Mouse (Mus musculus) CH12.LX (cell line): ENCODE measurements around the gene Rph3al. TPM values are rescaled to one million over a fixed set of nuclear protein-coding genes. Genes with fewer than 3 reads are reported as not detected.

Source experiments
- DNase-seq: peaks from one replicate; pipeline ENCODE4 v3.0.0-alpha.2; 2013; ENCODE audit errors: extremely low read depth
- H3K27ac ChIP-seq: 2 replicates; pipeline ENCODE4 v1.5.1; 2012; ENCODE audit warnings: low read depth, mild to moderate bottlenecking, control low read depth, moderate library complexity; ENCODE audit not compliant: insufficient read depth
- H3K27me3 ChIP-seq: replicated peaks from 2 replicates; pipeline ENCODE3; 2012; ENCODE audit warnings: inconsistent platforms
- H3K36me3 ChIP-seq, 2 experiments: replicated peaks in 1 of 2; 2 replicates each; pipeline versions ENCODE3 to v1.6.1; 2012; ENCODE audit warnings: inconsistent platforms in 1 of 2, low read length in 1 of 2, mild to moderate bottlenecking in 1 of 2, mixed read lengths in 1 of 2, moderate library complexity in 1 of 2; ENCODE audit not compliant: control insufficient read depth in 1 of 2, insufficient read depth in 1 of 2
- H3K4me1 ChIP-seq, 2 experiments: 2 replicates each; pipeline ENCODE4 v1.6.1; 2012; ENCODE audit warnings: inconsistent platforms in 1 of 2, moderate library complexity in 1 of 2; ENCODE audit not compliant: insufficient read depth in 2 of 2, control insufficient read depth in 1 of 2
- H3K4me2 ChIP-seq: 2 replicates; pipeline ENCODE4 v1.6.1; 2012; ENCODE audit warnings: low read depth, mild to moderate bottlenecking, control low read depth; ENCODE audit not compliant: poor library complexity, insufficient read depth, severe bottlenecking
- H3K4me3 ChIP-seq, 3 experiments: fragments of 150-350 bp in 1 of 3; sonication (generic) in 1 of 3; replicated peaks in 1 of 3; 2 replicates each; pipeline versions ENCODE3 to v1.5.1; 2011 to 2012; ENCODE audit warnings: low read depth in 2 of 3, low read length in 2 of 3, mild to moderate bottlenecking in 2 of 3, moderate library complexity in 2 of 3, control low read depth in 1 of 3, improper control_type of control experiment in 1 of 3, inconsistent platforms in 1 of 3, mixed read lengths in 1 of 3; ENCODE audit not compliant: poor library complexity in 1 of 3
- H3K79me2 ChIP-seq: replicated peaks from 2 replicates; pipeline ENCODE4 v1.6.1; 2012; ENCODE audit warnings: mild to moderate bottlenecking, moderate library complexity; ENCODE audit not compliant: control insufficient read depth, poor library complexity, insufficient read depth, severe bottlenecking; ENCODE audit errors: extremely low read depth
- H3K9ac ChIP-seq: 2 replicates; pipeline ENCODE4 v1.6.1; 2012; ENCODE audit warnings: low read depth, mild to moderate bottlenecking, control low read depth, moderate library complexity; ENCODE audit not compliant: insufficient read depth
- H3K9me3 ChIP-seq: replicated peaks from 2 replicates; pipeline ENCODE3; 2012; ENCODE audit warnings: low read length, inconsistent platforms, mixed read lengths
- BHLHE40 ChIP-seq: IDR thresholded peaks from 2 replicates; pipeline ENCODE4 v1.6.1; 2011; ENCODE audit warnings: mild to moderate bottlenecking, low read depth, low read length, improper control_type of control experiment
- CTCF ChIP-seq, 2 experiments: IDR thresholded peaks in 1 of 2; conservative IDR thresholded peaks in 1 of 2; 2 replicates each; pipeline ENCODE4 v1.5.1; 2011 to 2012; ENCODE audit warnings: low read depth in 2 of 2, low read length in 2 of 2, improper control_type of control experiment in 1 of 2, inconsistent platforms in 1 of 2, mild to moderate bottlenecking in 1 of 2, moderate library complexity in 1 of 2
- EP300 ChIP-seq: IDR thresholded peaks from 2 replicates; pipeline ENCODE4 v1.6.1; 2011; ENCODE audit warnings: low read length, improper control_type of control experiment
- ETS1 ChIP-seq: conservative IDR thresholded peaks from 2 replicates; pipeline ENCODE4 v1.6.1; 2012; ENCODE audit warnings: low read depth, mild to moderate bottlenecking, inconsistent platforms, low read length, improper control_type of control experiment, moderate library complexity
- HCFC1 ChIP-seq: IDR thresholded peaks from 2 replicates; pipeline ENCODE4 v1.6.1; 2012; ENCODE audit warnings: low read depth, mild to moderate bottlenecking, inconsistent platforms, low read length, improper control_type of control experiment
- IRF4 ChIP-seq: IDR thresholded peaks from 2 replicates; pipeline ENCODE4 v1.6.1; 2014; ENCODE audit warnings: low read depth, mild to moderate bottlenecking, inconsistent platforms, low read length, improper control_type of control experiment
- JUND ChIP-seq: conservative IDR thresholded peaks from 2 replicates; pipeline ENCODE4 v1.6.1; 2011; ENCODE audit warnings: low read depth, low read length, improper control_type of control experiment
- MAFK ChIP-seq: IDR thresholded peaks from 2 replicates; pipeline ENCODE4 v1.6.1; 2011; ENCODE audit warnings: low read length, improper control_type of control experiment; ENCODE audit not compliant: insufficient replicate concordance
- MAZ ChIP-seq: IDR thresholded peaks from 2 replicates; pipeline ENCODE4 v1.6.1; 2012; ENCODE audit warnings: low read depth, mild to moderate bottlenecking, inconsistent platforms, low read length, improper control_type of control experiment, moderate library complexity
- MEF2A ChIP-seq: IDR thresholded peaks from 2 replicates; pipeline ENCODE4 v1.6.1; 2014; ENCODE audit warnings: low read depth, mild to moderate bottlenecking, inconsistent platforms, low read length, improper control_type of control experiment, borderline replicate concordance
- MXI1 ChIP-seq: IDR thresholded peaks from 2 replicates; pipeline ENCODE4 v1.6.1; 2011; ENCODE audit warnings: mild to moderate bottlenecking, low read depth, low read length, improper control_type of control experiment
- MYC ChIP-seq: IDR thresholded peaks from 2 replicates; pipeline ENCODE4 v1.6.1; 2011; ENCODE audit warnings: low read depth, mild to moderate bottlenecking, improper control_type of control experiment, low read length
- POLR2A ChIP-seq: IDR thresholded peaks from 2 replicates; pipeline ENCODE4 v1.6.1; 2011; ENCODE audit warnings: low read depth, mild to moderate bottlenecking, improper control_type of control experiment, low read length
- POLR2AphosphoS2 ChIP-seq: IDR thresholded peaks from 2 replicates; pipeline ENCODE4 v1.6.1; 2011; ENCODE audit warnings: low read depth, low read length, improper control_type of control experiment
- SMC3 ChIP-seq: IDR thresholded peaks from 2 replicates; pipeline ENCODE4 v1.6.1; 2011; ENCODE audit warnings: low read depth, low read length, improper control_type of control experiment
- TBP ChIP-seq: conservative IDR thresholded peaks from 2 replicates; pipeline ENCODE4 v1.6.1; 2011; ENCODE audit warnings: low read depth, low read length, improper control_type of control experiment
- USF2 ChIP-seq: conservative IDR thresholded peaks from 2 replicates; pipeline ENCODE4 v1.6.1; 2011; ENCODE audit warnings: low read depth, low read length, improper control_type of control experiment
- ZC3H11A ChIP-seq: IDR thresholded peaks from 2 replicates; pipeline ENCODE4 v1.6.1; 2012; ENCODE audit warnings: low read depth, mild to moderate bottlenecking, inconsistent platforms, low read length, improper control_type of control experiment
- ZKSCAN1 ChIP-seq: IDR thresholded peaks from 2 replicates; pipeline ENCODE4 v1.6.1; 2012; ENCODE audit warnings: low read depth, inconsistent platforms, low read length, improper control_type of control experiment, borderline replicate concordance
- ZNF384 ChIP-seq: IDR thresholded peaks from 2 replicates; pipeline ENCODE4 v1.6.1; 2012; ENCODE audit warnings: low read depth, low read length, improper control_type of control experiment, inconsistent platforms
- dilution Hi-C: fragments of 300-500 bp; cut with MboI; formaldehyde crosslinking; loops from 2 replicates; pipeline ENCODE4 v1.14.3; 2020; ENCODE audit warnings: low sequenced_read_pairs; ENCODE audit not compliant: extremely low pct_unique_long_range_greater_than_20kb, extremely low pct_ligation_motif_present
- in situ Hi-C: fragments of 300-500 bp; cut with MboI; formaldehyde crosslinking; loops from 3 replicates; pipeline ENCODE4 v1.14.3; 2019; ENCODE audit warnings: low sequenced_read_pairs, low pct_ligation_motif_present, low pct_unique_long_range_greater_than_20kb, mixed read lengths
- polyA plus RNA-seq: library from polyadenylated mRNA; unstranded; fragments of >175 nt; gene quantifications from 2 replicates; pipeline ENCODE4 v1.2.1, GENCODE M21; 2012; ENCODE audit warnings: low read depth; ENCODE audit not compliant: insufficient read length
- total RNA-seq, 2 experiments: library from RNA; depleted of rRNA; stranded (reverse); fragments of 300-350 nt in 1 of 2; fragments of >200 nt in 1 of 2; gene quantifications; 2 replicates each; pipeline ENCODE4 v1.2.3; 2012 to 2014

The Rph3al gene
- total and polyA plus RNA-seq, 3 experiments = 0.34 to 0.39 TPM; not detected in 1

DNA sequence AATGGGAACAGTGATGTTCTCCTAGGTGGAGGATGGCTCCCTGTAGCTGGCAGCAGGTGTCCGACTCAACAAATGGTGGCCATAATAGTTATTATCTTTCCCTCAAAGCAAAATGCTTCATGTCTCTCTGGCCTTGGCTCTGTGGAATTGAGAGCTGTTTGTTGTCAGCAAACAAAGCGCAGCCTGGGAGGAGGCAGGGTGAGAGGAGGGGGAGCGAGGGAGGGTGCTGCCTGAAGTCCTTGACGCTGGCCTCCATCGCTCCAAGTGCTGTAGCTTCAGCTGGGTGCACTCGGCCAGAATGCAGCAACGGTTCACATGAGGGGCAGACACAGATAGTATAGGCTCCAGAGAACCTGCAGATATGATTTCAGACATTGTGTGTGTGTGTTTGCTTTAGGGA, 114.7 kb downstream of the Rph3al start:
- Histone ChIP-seq H3K27ac (no peak overlapping the region), H3K9me3 (no peaks in the 10 kb centered on the region), H3K79me2 (no peaks in the 10 kb centered on the region), H3K4me1 (peaks cover 0 to 11% of the 10 kb centered on the region in 2 experiments; a peak in 2 of 4 replicates), H3K9ac (no peak overlapping the region), H3K27me3 (peaks cover 40% of the 10 kb centered on the region), H3K4me2 (no peak overlapping the region), H3K4me3 (no peak overlapping the region), H3K36me3 (no peaks in the 10 kb centered on the region)
- dilution Hi-C loops (no loop called here), in situ Hi-C loops (no loop called here)
- TF ChIP-seq USF2 (no peak), ZC3H11A (no peak), POLR2AphosphoS2 (no peak), IRF4 (no peak), CTCF (conservative IDR thresholded peaks at IDR 0.05 in 1 of 2, IDR thresholded peaks at IDR 0.05 in 1 of 2; ENCODE audit: low read depth in 2 of 2, low read length in 2 of 2) (no peak)
- no peak for DNase-seq

DNA sequence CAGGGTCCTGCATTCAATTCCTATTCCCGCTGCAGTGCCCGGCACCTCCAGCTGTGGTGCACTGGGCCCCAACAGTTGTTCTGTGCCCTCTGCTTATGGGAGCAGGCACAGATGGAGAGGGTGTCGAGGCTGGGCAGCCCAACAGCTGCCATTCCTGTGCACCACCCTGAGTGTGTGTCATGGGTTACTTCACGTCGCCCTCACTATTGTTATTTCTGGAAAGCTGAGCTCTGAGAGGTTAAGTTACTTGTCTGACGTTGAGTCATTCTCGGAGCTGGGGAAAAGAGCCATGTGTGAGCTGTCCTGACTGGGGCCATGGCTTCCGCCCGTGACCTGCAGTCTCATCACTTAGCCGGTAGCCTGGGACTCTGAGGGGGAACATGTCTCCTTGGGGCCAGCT, 125.1 kb downstream of the Rph3al start:
- DNase-seq = no peak
- H3K4me3 ChIP-seq = no peak overlapping the region
- H3K4me1 ChIP-seq = peaks cover 0 to 5% of the 10 kb centered on the region in 2 experiments; a peak in 2 of 4 replicates
- peaks cover 29% of the 10 kb centered on the region for H3K27me3 ChIP-seq
- no peak overlapping the region for H3K9ac ChIP-seq
- no peaks in the 10 kb centered on the region for H3K36me3 ChIP-seq
- H3K9me3 ChIP-seq = no peaks in the 10 kb centered on the region
- in situ Hi-C loops = no loop called here
- dilution Hi-C loops = no loop called here
- no peak overlapping the region for H3K27ac ChIP-seq
- H3K79me2 ChIP-seq = no peaks in the 10 kb centered on the region
- no peak overlapping the region for H3K4me2 ChIP-seq
- TF ChIP-seq ZKSCAN1 = no peak
- TF ChIP-seq MEF2A = no peak
- no peak for TF ChIP-seq TBP
- TF ChIP-seq JUND = no peak
- TF ChIP-seq IRF4 = no peak
- no peak for TF ChIP-seq ZC3H11A
- no peak for TF ChIP-seq MYC
- TF ChIP-seq CTCF (conservative IDR thresholded peaks at IDR 0.05 in 1 of 2, IDR thresholded peaks at IDR 0.05 in 1 of 2; ENCODE audit: low read depth in 2 of 2, low read length in 2 of 2) = no peak
- TF ChIP-seq USF2 = no peak
- no peak for TF ChIP-seq MXI1
- TF ChIP-seq BHLHE40 = no peak
- no peak for TF ChIP-seq MAZ
- no peak for TF ChIP-seq ETS1
- TF ChIP-seq MAFK = no peak
- no peak for TF ChIP-seq POLR2A
- no peak for TF ChIP-seq HCFC1
- no peak for TF ChIP-seq SMC3
- no peak for TF ChIP-seq ZNF384
- TF ChIP-seq EP300 = no peak
